Mouse (Mus musculus): ENCODE data around the gene Dach2. TPM values are rescaled to one million over a fixed set of nuclear protein-coding genes. Genes with fewer than 3 reads are reported as not detected.
"Not testable (repeated sequence)": the region's sequence is repeated elsewhere in the genome, so short reads cannot be mapped to it uniquely, and the experiment has no call there.

Dach2 gene
- under 1 TPM in 1 of 2 experiments, not detected in 1; 0.19 TPM for total RNA-seq (2021)

- no peak for DNase-seq
These were observed at the start of gene Dach2 for GRCm38 (mm10) chrX:113297404-113297803. Gene Dach2 (plus strand): TSS chrX:113297510.

- not testable (repeated sequence) for DNase-seq
These were observed 44.9 kb upstream of the Dach2 start for GRCm38 (mm10) chrX:113252427-113252826.

- peak; percentile 67 for DNase-seq
These were observed 721 bp downstream of the Dach2 start for GRCm38 (mm10) chrX:113298031-113298430.

GRCm38 (mm10) chrX:113298468-113298867, 1.2 kb downstream of the Dach2 start:
- DNase-seq, result no peak

GRCm38 (mm10) chrX:113304323-113304722, 7.0 kb downstream of the Dach2 start:
- DNase-seq, result no peak

- DNase-seq, result no peak
These were observed 40.8 kb downstream of the Dach2 start for GRCm38 (mm10) chrX:113338143-113338542.

GRCm38 (mm10) chrX:113394417-113394816, 97.1 kb downstream of the Dach2 start:
- DNase-seq, result no peak

GRCm38 (mm10) chrX:113408756-113409155, 111.4 kb downstream of the Dach2 start:
- no peak for DNase-seq

GRCm38 (mm10) chrX:113421517-113422187, 124.3 kb downstream of the Dach2 start:
- DNase-seq, result no peak

GRCm38 (mm10) chrX:113482131-113482530, 184.8 kb downstream of the Dach2 start:
- DNase-seq, result no peak

- no peak for DNase-seq
These were observed 247.8 kb downstream of the Dach2 start for GRCm38 (mm10) chrX:113545106-113545505.

GRCm38 (mm10) chrX:113563897-113564296, 266.6 kb downstream of the Dach2 start:
- DNase-seq, result no peak

- no peak for DNase-seq
These were observed 368.8 kb downstream of the Dach2 start for GRCm38 (mm10) chrX:113666069-113666468.

- DNase-seq, result no peak
These were observed 389.9 kb downstream of the Dach2 start for GRCm38 (mm10) chrX:113687163-113687562.

- DNase-seq, result no peak
These were observed 415.1 kb downstream of the Dach2 start for GRCm38 (mm10) chrX:113712363-113712762.

GRCm38 (mm10) chrX:113724124-113724523, 426.8 kb downstream of the Dach2 start:
- no peak for DNase-seq

- DNase-seq, result no peak
These were observed 449.8 kb downstream of the Dach2 start for GRCm38 (mm10) chrX:113747122-113747521.

GRCm38 (mm10) chrX:113792264-113792663, 495.0 kb downstream of the Dach2 start:
- no peak for DNase-seq

GRCm38 (mm10) chrX:113810369-113810768, 513.1 kb downstream of the Dach2 start:
- no peak for DNase-seq

- DNase-seq, result no peak
These were observed 529.5 kb downstream of the Dach2 start for GRCm38 (mm10) chrX:113826810-113827209.

- no peak for DNase-seq
These were observed 535.8 kb downstream of the Dach2 start for GRCm38 (mm10) chrX:113833062-113833461.

- DNase-seq, result no peak
These were observed 570.7 kb downstream of the Dach2 start for GRCm38 (mm10) chrX:113867835-113868495.
